ENCODE assay signal across 9 mouse cellular contexts in the genomic region with DNA sequence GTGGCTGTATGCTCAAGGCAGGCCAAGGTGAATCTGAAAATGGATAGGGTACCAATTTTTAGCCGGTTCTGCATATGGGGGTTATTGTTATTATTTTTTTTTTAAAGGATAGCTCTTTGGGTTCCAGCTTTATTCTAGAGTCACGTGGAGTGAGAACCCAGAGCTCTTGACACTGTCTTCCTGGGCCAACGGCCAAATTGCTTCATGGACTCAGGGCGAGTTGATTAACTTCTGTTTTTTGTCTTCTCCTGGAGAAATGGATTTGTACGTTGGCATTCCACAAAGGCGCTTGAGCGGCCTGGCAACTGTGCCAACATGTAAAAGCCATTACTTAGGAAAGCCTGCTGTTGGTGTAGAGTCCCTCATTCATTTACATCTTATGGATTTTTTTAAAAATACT.
DNase-seq lines count a peak whose midpoint lies in the region; ATAC-seq and TF ChIP-seq lines count a peak whose summit lies in the region.
"Had no signal": no experiment of that assay in that cellular context is flagged by ENCODE, and none has a peak within 500 bp of the region (broad histone marks: within the 10 kb centered on the region; RNA-seq: fewer than 3 reads in every experiment).

No protein-coding gene starts in this region.

- H3K9me3 ChIP-seq in midbrain, embryonic 12.5 days: no peaks in the 10 kb centered on the region
- no peaks in the 10 kb centered on the region for H3K9me3 ChIP-seq in midbrain, embryonic 10.5 days (replicated peaks)

- no peak overlapping the region for H3K4me3 ChIP-seq in midbrain, embryonic 12.5 days
- H3K4me3 ChIP-seq in midbrain, embryonic 10.5 days: no peak overlapping the region
- H3K4me3 ChIP-seq in kidney, adult 2 months (ENCODE audit: insufficient read depth, low read depth, low read length): no peak overlapping the region
- H3K4me3 ChIP-seq in olfactory bulb, adult 2 months (ENCODE audit: insufficient read depth, low read depth, low read length): no peak overlapping the region; the same call in 1 of the 2 replicates

- no peaks in the 10 kb centered on the region; the same call in 1 of the 2 replicates for H3K36me3 ChIP-seq in midbrain, embryonic 12.5 days
- peaks cover 17% of the 10 kb centered on the region; the same call in 1 of the 2 replicates for H3K36me3 ChIP-seq in midbrain, embryonic 10.5 days
- no peaks in the 10 kb centered on the region for H3K36me3 ChIP-seq in kidney, adult 2 months (ENCODE audit: control insufficient read depth, insufficient read depth, low read length)

- no peak for ATAC-seq in midbrain, embryonic 12.5 days (ENCODE audit: low FRiP score, low read depth)
- no peak for ATAC-seq in erythroblast, adult 5-6 weeks (replicated peaks; ENCODE audit: low FRiP score, poor library complexity, severe bottlenecking)

- 83% methylated on average over 7 of the region's 7 CpGs for WGBS in midbrain, embryonic 12.5 days
- 92% methylated on average over 7 of the region's 7 CpGs for WGBS in midbrain, embryonic 10.5 days
- 27% methylated on average over 7 of the region's 7 CpGs for WGBS in kidney, adult 2 months
- WGBS in olfactory bulb, adult 2 months: 21% methylated on average over 7 of the region's 7 CpGs

- no peaks in the 10 kb centered on the region for H3K27me3 ChIP-seq in midbrain, embryonic 12.5 days
- no peaks in the 10 kb centered on the region for H3K27me3 ChIP-seq in midbrain, embryonic 10.5 days (ENCODE audit: low read depth, poor library complexity, severe bottlenecking)
- H3K27me3 ChIP-seq in kidney, adult 2 months (replicated peaks; ENCODE audit: control insufficient read depth, insufficient read depth, low read length): no peaks in the 10 kb centered on the region; the same call in 1 of the 2 replicates

- no peak for TF ChIP-seq CTCF in kidney, adult 2 months (conservative IDR thresholded peaks at IDR 0.05; ENCODE audit: insufficient read depth, insufficient read length, low read depth, low read length)
- no peak for TF ChIP-seq CTCF in olfactory bulb, adult 2 months (IDR thresholded peaks at IDR 0.05; ENCODE audit: insufficient read depth, low read depth, low read length)

- no peak overlapping the region for H3K9ac ChIP-seq in midbrain, embryonic 12.5 days (replicated peaks)

- peaks cover 49% of the 10 kb centered on the region for H3K4me1 ChIP-seq in midbrain, embryonic 12.5 days
- peaks cover 54% of the 10 kb centered on the region for H3K4me1 ChIP-seq in midbrain, embryonic 10.5 days
- H3K4me1 ChIP-seq in kidney, adult 2 months (ENCODE audit: control insufficient read depth, insufficient read depth, low read length): 0 out of 2 replicates have a peak, but pooled peaks cover 3% of the 10 kb centered on the region
- H3K4me1 ChIP-seq in olfactory bulb, adult 2 months (ENCODE audit: control insufficient read depth, insufficient read depth, low read length): peaks cover 24% of the 10 kb centered on the region

- peak; percentile 66 for DNase-seq in adrenal gland, adult 2 months
- no peak for DNase-seq in adrenal gland, adult 18-20 months (ENCODE audit: low spot score in 2 of 2)
- no peak for DNase-seq in midbrain, embryonic 10.5 days (ENCODE audit: low spot score)
- DNase-seq in kidney, adult 2 months: peak; percentile 59
- no peak for DNase-seq in thymus, postnatal 36 days
- DNase-seq: thymus, adult 18-20 months had no signal

- H3K27ac ChIP-seq in midbrain, embryonic 12.5 days (replicated peaks): no peak overlapping the region
- no peak overlapping the region for H3K27ac ChIP-seq in midbrain, embryonic 10.5 days (replicated peaks)
- H3K27ac ChIP-seq in kidney, adult 2 months (ENCODE audit: insufficient read depth, low read depth, low read length): no peak overlapping the region
- peak overlapping the region; percentile 29; the same call in 1 of the 2 replicates for H3K27ac ChIP-seq in olfactory bulb, adult 2 months (ENCODE audit: insufficient read depth, low read depth, low read length)

- H3K4me2 ChIP-seq in midbrain, embryonic 12.5 days (replicated peaks): peak overlapping the region; percentile 61

- TF ChIP-seq POLR2A in kidney, adult 2 months (IDR thresholded peaks at IDR 0.05; ENCODE audit: low read depth, low read length): no peak
- TF ChIP-seq POLR2A in olfactory bulb, adult 2 months (IDR thresholded peaks at IDR 0.05; ENCODE audit: insufficient read depth, low read depth, low read length): no peak

Comparison
In these comparisons a context has a peak if more than half of its experiments do, and no peak if none do; other contexts are left out.
1. DNase-seq: peak in adrenal gland, adult 2 months (single experiment) and kidney, adult 2 months (single experiment); none in adrenal gland, adult 18-20 months (0 of 2), midbrain, embryonic 10.5 days (single experiment) and thymus, postnatal 36 days (0 of 2).